Mouse (Mus musculus) gastrocnemius, postnatal 36 days (tissue): Measurements from ENCODE around the gene Robo3. TPM values are rescaled to one million over a fixed set of nuclear protein-coding genes. Genes with fewer than 3 reads are reported as not detected.

Experiments
- DNase-seq, 2 experiments: peaks; one replicate each; pipeline ENCODE4 v3.0.0; 2022
- intact Hi-C: fragments of 180-260 bp; cut with DNase I; formaldehyde crosslinking; loops from one replicate; pipeline ENCODE4 v1.15.1; 2025
- total RNA-seq, 2 experiments: library from RNA; stranded (reverse); gene quantifications; 2 replicates each; pipeline ENCODE4 v1.2.3; 2021

Gene Robo3
- total RNA-seq, 2 experiments from 2014 or later: not detected

GRCm38 (mm10) chr9:37432026-37432666, 900 bp downstream of the Robo3 start:
- intact Hi-C loops: loop anchor here (10.0 kb wide), 1 partner anchor 113 kb away; no protein-coding TSS in a partner anchor

GRCm38 (mm10) chr9:37430582-37430981, 2.5 kb downstream of the Robo3 start:
- intact Hi-C loops: loop anchor here (10.0 kb wide), 1 partner anchor 114 kb away; no protein-coding TSS in a partner anchor
- peak; percentile 77 to 82 for DNase-seq

More at GRCm38 (mm10) chr9:37432026-37432666, 900 bp downstream of the Robo3 start:
- no peak for DNase-seq

GRCm38 (mm10) chr9:37429326-37429725, 3.7 kb downstream of the Robo3 start:
- intact Hi-C loops: no loop called here
- no peak for DNase-seq

GRCm38 (mm10) chr9:37421239-37421638, 11.8 kb downstream of the Robo3 start:
- intact Hi-C loops: no loop called here
- DNase-seq: no peak

GRCm38 (mm10) chr9:37420676-37421075, 12.4 kb downstream of the Robo3 start:
- intact Hi-C loops: no loop called here
- peak; percentile 58 to 76 for DNase-seq

- no peak for DNase-seq
- intact Hi-C loops: no loop called here
Measured at GRCm38 (mm10) chr9:37418791-37419190, 14.3 kb downstream of the Robo3 start.

- intact Hi-C loops: no loop called here
- DNase-seq: no peak
Measured at GRCm38 (mm10) chr9:37414666-37415065, 18.4 kb downstream of the Robo3 start.

GRCm38 (mm10) chr9:37412989-37413388, 20.1 kb downstream of the Robo3 start:
- intact Hi-C loops: no loop called here
- DNase-seq: no peak

- DNase-seq: no peak
- intact Hi-C loops: no loop called here
Measured at GRCm38 (mm10) chr9:37409698-37410445, 23.2 kb downstream of the Robo3 start.

- no peak for DNase-seq
- intact Hi-C loops: no loop called here
Measured at GRCm38 (mm10) chr9:37407850-37408502, 25.1 kb downstream of the Robo3 start.

GRCm38 (mm10) chr9:37406372-37406771, 26.7 kb downstream of the Robo3 start:
- intact Hi-C loops: no loop called here
- DNase-seq: no peak

- intact Hi-C loops: no loop called here
- no peak for DNase-seq
Measured at GRCm38 (mm10) chr9:37403011-37403410, 30.0 kb downstream of the Robo3 start.

GRCm38 (mm10) chr9:37402501-37402900, 30.5 kb downstream of the Robo3 start:
- intact Hi-C loops: no loop called here
- no peak for DNase-seq

GRCm38 (mm10) chr9:37401802-37402201, 31.2 kb downstream of the Robo3 start, which contains the start of gene Robo4:
Gene Robo4 (plus strand): TSS chr9:37401897.
- intact Hi-C loops: no loop called here

GRCm38 (mm10) chr9:37400585-37400984, 32.5 kb downstream of the Robo3 start:
- DNase-seq: no peak
- intact Hi-C loops: no loop called here

More at GRCm38 (mm10) chr9:37401802-37402201, 31.2 kb downstream of the Robo3 start, which contains the start of gene Robo4:
- DNase-seq: no peak

- intact Hi-C loops: no loop called here
- DNase-seq: no peak
Measured at GRCm38 (mm10) chr9:37393482-37394131, 39.4 kb downstream of the Robo3 start.

- intact Hi-C loops: no loop called here
- DNase-seq: no peak
Measured at GRCm38 (mm10) chr9:37392071-37392470, 41.0 kb downstream of the Robo3 start.

- no peak for DNase-seq
- intact Hi-C loops: no loop called here
Measured at GRCm38 (mm10) chr9:37390891-37391290, 42.2 kb downstream of the Robo3 start.

- no peak for DNase-seq
- intact Hi-C loops: no loop called here
Measured at GRCm38 (mm10) chr9:37384284-37385182, 48.5 kb downstream of the Robo3 start.

- intact Hi-C loops: no loop called here
- no peak for DNase-seq
Measured at GRCm38 (mm10) chr9:37383161-37383560, 49.9 kb downstream of the Robo3 start.
